Mouse (Mus musculus): ENCODE data around the gene Nkx2-5.

DNA sequence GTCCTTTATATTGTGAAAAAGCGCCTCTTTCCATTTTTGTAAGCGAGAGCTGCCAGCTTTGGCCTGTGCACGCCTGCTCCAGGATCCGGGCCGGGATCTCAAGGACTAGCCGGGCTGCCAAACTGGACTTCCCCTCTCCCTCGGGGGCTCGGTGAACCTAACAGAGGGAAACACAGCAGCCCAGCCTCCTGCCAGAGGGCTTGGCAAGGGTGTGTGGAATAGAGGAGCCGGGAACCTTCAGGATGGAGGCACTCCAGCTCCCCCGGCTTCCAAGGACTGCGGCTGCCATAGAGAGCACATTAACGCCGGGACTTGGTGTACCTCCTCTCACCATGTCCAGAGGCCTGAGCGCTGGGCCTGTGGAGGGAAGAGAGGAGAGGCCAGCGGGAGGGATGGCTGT, 52.7 kb downstream of the Nkx2-5 start:
- no peak for TF ChIP-seq POLR2A (IDR thresholded peaks at IDR 0.05; ENCODE audit: low read depth, low read length)
- TF ChIP-seq CTCF (IDR thresholded peaks at IDR 0.05; ENCODE audit: borderline replicate concordance, insufficient read depth, low read length) = no peak

All from embryonic fibroblast, embryonic 13.5 days (primary cell).